Mouse (Mus musculus) left cerebral cortex, postnatal 10 days (tissue): ENCODE data around the gene Hsh2d. TPM values are rescaled to one million over a fixed set of nuclear protein-coding genes. Genes with fewer than 3 reads are reported as not detected.

Source experiments
- DNase-seq, 2 experiments: peaks; one replicate each; pipeline ENCODE4 v3.0.0; 2021 to 2022; ENCODE audit warnings: low spot score in 2 of 2, mixed read lengths in 1 of 2; ENCODE audit errors: extremely low spot score in 1 of 2
- intact Hi-C: fragments of 180-260 bp; cut with DNase I; formaldehyde crosslinking; loops from one replicate; pipeline ENCODE4 v1.15.1; 2025
- total RNA-seq, 2 experiments: library from RNA; stranded (reverse); gene quantifications; 2 replicates each; pipeline ENCODE4 v1.2.3; 2021

Gene Hsh2d
- total RNA-seq, 2 experiments from 2014 or later, result not detected

DNA sequence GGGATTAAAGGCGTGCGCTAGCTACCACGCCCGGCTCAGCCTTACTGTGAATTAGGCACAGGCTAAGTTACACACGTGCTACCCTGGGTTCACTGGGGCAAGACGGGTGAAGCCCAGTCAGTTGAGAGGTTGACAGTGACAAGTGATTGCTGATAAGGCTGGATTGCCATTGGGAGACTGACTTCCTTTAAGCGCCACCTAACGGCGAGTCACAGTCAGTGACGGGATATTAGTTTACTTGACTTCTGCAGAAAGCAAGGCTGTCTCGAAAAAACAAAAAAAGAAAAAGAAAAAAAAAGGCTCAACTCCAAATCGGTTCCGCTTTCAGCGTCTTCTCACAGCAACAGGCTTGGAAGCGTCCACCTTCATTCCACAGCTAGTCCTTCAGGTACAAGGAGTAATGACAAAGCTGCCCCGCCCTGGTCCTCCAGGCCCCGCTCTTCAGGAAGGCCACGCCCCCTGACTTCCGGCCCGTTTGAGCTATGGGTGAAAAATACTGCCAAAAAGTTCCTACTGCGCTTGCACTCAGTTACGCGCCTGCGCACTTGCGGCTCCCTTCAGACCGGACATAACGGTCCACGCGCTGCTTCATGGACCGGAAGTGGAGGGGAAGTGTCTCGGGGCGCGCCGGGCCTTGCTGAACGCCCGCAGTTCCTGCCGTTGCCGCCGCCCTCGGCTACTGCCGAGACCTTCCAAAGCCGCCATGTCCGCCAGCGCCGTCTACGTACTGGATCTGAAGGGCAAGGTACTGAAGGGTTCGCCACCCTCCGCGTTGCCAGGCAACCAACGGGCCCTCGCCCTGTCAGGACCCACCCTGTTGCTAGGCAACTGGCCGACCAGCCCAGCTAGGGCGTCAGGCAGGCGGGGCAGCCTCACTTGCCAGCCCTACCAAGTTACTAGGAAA, 50.3 kb downstream of the Hsh2d start, which contains the start of gene Ap1m1:
TSS of gene Ap1m1 (plus strand) at position 520 of the 904 bp plus-strand sequence.
- peak; percentile 98 to 99 for DNase-seq
- intact Hi-C loops, result loop anchor here (5.0 kb wide), 1 partner anchor 62 kb away; no protein-coding TSS in a partner anchor

DNA sequence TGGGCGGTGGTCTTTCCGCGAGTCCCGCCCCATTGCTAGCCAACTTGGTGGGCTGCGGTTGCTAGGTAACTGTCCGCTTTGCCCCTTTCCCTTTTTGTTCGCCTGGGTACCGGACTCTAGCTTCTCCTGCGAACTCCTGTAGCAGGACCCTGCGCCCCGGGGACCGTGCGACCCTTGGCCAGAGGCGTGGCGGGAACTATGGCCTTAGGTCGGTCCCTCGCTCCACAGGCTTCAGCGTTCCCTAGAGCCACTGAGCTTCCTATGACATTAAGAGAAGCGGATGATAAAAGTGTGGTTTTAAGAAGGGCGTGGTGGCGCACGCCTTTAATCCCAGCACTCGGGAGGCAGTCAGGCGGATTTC, 50.9 kb downstream of the Hsh2d start:
- no peak for DNase-seq
- intact Hi-C loops, result loop anchor here (5.0 kb wide), 1 partner anchor 63 kb away; no protein-coding TSS in a partner anchor

DNA sequence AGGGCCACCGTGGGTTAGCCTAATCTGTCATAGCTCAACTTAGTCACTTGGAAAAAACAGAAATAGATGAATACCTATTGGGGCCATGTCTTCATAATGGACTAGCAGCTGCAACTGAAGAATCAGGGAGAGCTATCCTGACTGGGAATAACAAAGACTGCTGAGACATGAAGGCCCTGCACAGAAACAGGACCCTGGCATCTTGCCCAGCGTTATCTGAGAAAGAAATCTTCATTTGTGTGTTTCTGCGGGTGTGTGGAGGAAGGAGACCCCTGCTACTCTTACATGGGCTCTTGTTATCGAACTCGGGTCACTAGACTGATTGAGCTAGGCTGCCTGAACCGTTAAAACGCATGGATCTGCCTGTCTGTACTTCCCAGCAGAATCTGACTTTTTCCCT, 51.5 kb downstream of the Hsh2d start:
- peak in 1 of 2 experiments; percentile 50 for DNase-seq
- intact Hi-C loops, result loop anchor here (5.0 kb wide), 1 partner anchor 64 kb away; no protein-coding TSS in a partner anchor

DNA sequence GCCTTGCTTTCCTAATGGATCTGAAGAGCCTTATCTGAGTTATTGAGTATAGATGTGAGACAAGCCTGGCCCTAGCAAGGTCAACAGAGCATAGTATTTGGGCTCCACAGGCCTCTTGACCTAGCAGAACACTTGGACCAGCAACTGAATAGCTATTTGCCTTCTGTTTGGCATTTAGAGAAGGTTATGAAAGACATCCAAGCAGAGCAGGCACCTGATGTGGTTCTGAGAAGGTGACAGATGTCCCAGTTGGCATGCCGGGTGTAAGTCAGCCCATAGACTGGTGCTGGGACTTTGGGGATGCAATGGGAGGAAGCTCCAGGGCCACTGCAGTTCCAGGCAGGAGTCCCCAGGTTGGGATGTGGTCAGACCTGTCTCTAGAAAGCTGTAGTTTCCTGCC, 52.8 kb downstream of the Hsh2d start:
- no peak for DNase-seq
- intact Hi-C loops, result loop anchor here (5.0 kb wide), 1 partner anchor 65 kb away; no protein-coding TSS in a partner anchor

DNA sequence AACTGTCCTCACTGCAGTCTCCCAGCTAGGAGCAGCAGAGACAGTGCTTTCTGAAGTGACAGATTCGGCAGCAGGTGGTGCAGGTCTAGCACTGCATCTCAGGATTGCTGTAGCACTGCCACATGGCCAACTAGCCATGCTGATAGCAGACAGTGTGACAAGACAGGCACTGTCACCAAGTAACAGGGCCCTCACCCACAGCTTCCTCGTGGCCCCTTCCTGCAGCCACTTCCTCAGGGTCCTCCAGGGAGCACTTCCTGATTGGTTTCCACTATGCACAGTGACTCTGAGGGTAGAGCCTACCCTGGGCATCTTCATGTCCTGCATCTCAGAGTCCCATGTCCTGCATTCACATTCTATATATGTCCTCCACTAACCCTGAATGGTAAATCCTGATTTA, 55.2 kb downstream of the Hsh2d start:
- DNase-seq, result no peak
- intact Hi-C loops, result loop anchor here (5.0 kb wide), 1 partner anchor 67 kb away; no protein-coding TSS in a partner anchor

Other genes starting within 250 kb of the Hsh2d start
- 10 to 100 TPM; 12.5 to 14.5 TPM for gene Zfp961, start 238.6 kb upstream of the Hsh2d start, total RNA-seq
- gene Cyp4f18, start 180.0 kb upstream of the Hsh2d start, total RNA-seq, result not detected
- gene Olfr372, start 148.4 kb upstream of the Hsh2d start, total RNA-seq, result not detected
- gene Olfr373, start 106.5 kb upstream of the Hsh2d start, total RNA-seq, result not detected
- not detected for gene Olfr374, start 82.6 kb upstream of the Hsh2d start, total RNA-seq
- gene Tpm4, start 54.7 kb upstream of the Hsh2d start, total RNA-seq, result 10 to 100 TPM; 45.4 to 46.6 TPM
- 10 to 100 TPM; 42.6 to 46.7 TPM for gene Rab8a, start 28.4 kb upstream of the Hsh2d start, total RNA-seq
- not detected for gene Cib3, start 23.2 kb downstream of the Hsh2d start, total RNA-seq
- gene Gm11034, start 24.0 kb downstream of the Hsh2d start, total RNA-seq, result not detected
- 10 to 100 TPM; 54.0 to 59.4 TPM for gene Fam32a, start 30.1 kb downstream of the Hsh2d start, total RNA-seq
- 100 to 1,000 TPM; 115 to 119 TPM for gene Ap1m1, start 50.4 kb downstream of the Hsh2d start, total RNA-seq
- gene Gm10282, start 115.6 kb downstream of the Hsh2d start, total RNA-seq, result 10 to 100 TPM in 1 of 2 experiments, 1 to 10 TPM in 1; 6.3 to 10.8 TPM
- gene Klf2, start 129.4 kb downstream of the Hsh2d start, total RNA-seq, result 10 to 100 TPM; 15.4 to 18.9 TPM
- gene Eps15l1, start 231.8 kb downstream of the Hsh2d start, total RNA-seq, result 10 to 100 TPM; 69.6 to 72.0 TPM